Mouse (Mus musculus): ENCODE measurements around the gene Samd1. TPM values are rescaled to one million over a fixed set of nuclear protein-coding genes. Genes with fewer than 3 reads are reported as not detected.

Samd1 gene
- polyA plus RNA-seq, 1 experiment from 2014 or later: 10.2 TPM

DNA sequence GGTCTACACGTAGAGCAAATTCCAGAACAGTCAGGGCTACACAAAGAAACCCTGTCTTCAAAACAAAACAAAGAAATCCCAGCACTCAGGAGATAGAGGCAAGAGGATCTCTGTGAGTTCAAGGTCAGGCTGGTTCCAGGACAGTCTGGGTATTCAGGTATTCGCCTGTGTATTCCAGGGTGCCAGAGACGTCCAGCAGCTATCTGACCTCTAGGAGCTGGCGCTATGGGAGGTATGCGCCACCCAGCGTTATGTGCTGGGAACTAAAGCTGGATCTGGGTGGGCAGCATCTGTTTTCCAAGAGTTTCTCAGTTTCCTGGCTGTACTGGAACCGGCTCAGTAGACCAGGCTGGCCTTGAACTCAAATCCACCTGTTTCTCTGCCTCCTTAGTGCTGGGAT lies 10.9 kb downstream of the Samd1 start:
- peaks cover 47% of the 10 kb centered on the region for H3K27me3 ChIP-seq (ENCODE audit: poor library complexity, severe bottlenecking)
- no peaks in the 10 kb centered on the region for H3K36me3 ChIP-seq (replicated peaks)
- DNase-seq (ENCODE audit: extremely low spot score, low spot score): no peak
- peaks cover 54% of the 10 kb centered on the region for H3K4me1 ChIP-seq
- H3K4me3 ChIP-seq: no peak overlapping the region
- H3K27ac ChIP-seq: no peak overlapping the region
- H3K9me3 ChIP-seq: no peaks in the 10 kb centered on the region
- WGBS: 29% methylated on average over 7 of the region's 7 CpGs

- Histone ChIP-seq H3K27ac (no peak overlapping the region), H3K36me3 (replicated peaks) (no peaks in the 10 kb centered on the region), H3K9me3 (no peaks in the 10 kb centered on the region), H3K4me1 (peaks cover 41% of the 10 kb centered on the region), H3K4me3 (peak overlapping the region; percentile 58; the same call in 1 of the 2 replicates), H3K27me3 (ENCODE audit: poor library complexity, severe bottlenecking) (peaks cover 54% of the 10 kb centered on the region)
- 2% methylated on average over 11 of the region's 11 CpGs for WGBS
- DNase-seq (ENCODE audit: extremely low spot score, low spot score): peak; percentile 86
Observed at GRCm38 (mm10) chr8:84009876-84010275, 12.4 kb downstream of the Samd1 start.

- Histone ChIP-seq H3K4me3 (peak overlapping the region; percentile 58), H3K4me1 (peaks cover 36% of the 10 kb centered on the region), H3K36me3 (replicated peaks) (no peaks in the 10 kb centered on the region), H3K9me3 (no peaks in the 10 kb centered on the region), H3K27ac (peak overlapping the region; percentile 62), H3K27me3 (ENCODE audit: poor library complexity, severe bottlenecking) (peaks cover 55% of the 10 kb centered on the region)
- DNase-seq (ENCODE audit: extremely low spot score, low spot score): peak; percentile 78
- WGBS: 2% methylated on average over 83 of the region's 83 CpGs
Observed at GRCm38 (mm10) chr8:84010625-84011611, 13.4 kb downstream of the Samd1 start.

GRCm38 (mm10) chr8:84011705-84012498 lies 14.4 kb downstream of the Samd1 start, which contains the start of gene 2210011C24Rik:
Gene 2210011C24Rik, minus strand, starts transcription at chr8:84012171.
- Histone ChIP-seq H3K4me3 (peak within 1 kb of the TSS; percentile 58), H3K27ac (peak within 1 kb of the TSS; percentile 62), H3K9me3 (no peaks in the 10 kb centered on the region), H3K36me3 (replicated peaks) (no peaks in the 10 kb centered on the region), H3K27me3 (ENCODE audit: poor library complexity, severe bottlenecking) (peaks cover 55% of the 10 kb centered on the region), H3K4me1 (peaks cover 36% of the 10 kb centered on the region)
- peak; percentile 54 for DNase-seq (ENCODE audit: extremely low spot score, low spot score)
- under 1% methylated on average over 45 of the region's 45 CpGs for WGBS

DNA sequence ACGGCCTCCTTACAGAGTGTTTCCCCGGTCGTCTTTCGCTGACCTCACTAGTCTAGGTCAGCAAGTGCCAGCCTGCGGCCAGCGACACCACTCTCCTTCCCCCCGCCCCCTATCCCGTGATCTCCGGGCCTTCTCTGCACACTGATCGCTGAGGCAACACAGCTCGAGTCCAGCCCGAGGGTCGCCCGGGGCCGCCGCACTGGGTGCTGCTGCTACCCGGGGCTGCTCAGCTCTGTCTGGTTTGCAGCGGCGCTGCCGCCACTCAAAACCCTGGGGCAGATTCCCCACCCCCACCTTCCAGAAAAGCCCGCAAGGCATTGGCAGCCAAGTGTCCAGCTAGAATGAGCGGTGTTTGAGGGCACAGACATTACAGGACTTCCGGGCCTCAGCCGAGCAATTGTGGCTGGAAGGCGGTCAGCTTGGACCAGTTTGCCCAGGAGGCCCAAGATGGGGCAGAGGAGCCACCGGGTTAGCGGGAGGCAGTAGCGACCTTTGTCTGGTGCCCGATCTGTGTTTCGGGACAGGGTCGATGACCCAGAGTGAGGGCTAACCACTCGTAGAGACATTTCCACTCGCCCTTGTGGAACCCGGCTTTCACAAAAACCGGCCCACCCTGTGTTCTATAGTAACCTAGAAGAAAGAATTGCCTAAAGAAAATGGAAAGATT lies 15.2 kb downstream of the Samd1 start:
- H3K9me3 ChIP-seq: no peaks in the 10 kb centered on the region
- H3K36me3 ChIP-seq (replicated peaks): no peaks in the 10 kb centered on the region
- peak; percentile 50 for DNase-seq (ENCODE audit: extremely low spot score, low spot score)
- H3K27me3 ChIP-seq (ENCODE audit: poor library complexity, severe bottlenecking): peaks cover 55% of the 10 kb centered on the region
- H3K27ac ChIP-seq: 0 out of 2 replicates have a peak overlapping the region, but pooled peaks have one; percentile 26
- 2% methylated on average over 35 of the region's 35 CpGs for WGBS
- peak overlapping the region; percentile 58 for H3K4me3 ChIP-seq
- peaks cover 36% of the 10 kb centered on the region for H3K4me1 ChIP-seq

GRCm38 (mm10) chr8:84015833-84016232 lies 18.4 kb downstream of the Samd1 start:
- 91% methylated on average over 5 of the region's 5 CpGs for WGBS
- Histone ChIP-seq H3K27me3 (ENCODE audit: poor library complexity, severe bottlenecking) (peaks cover 66% of the 10 kb centered on the region), H3K36me3 (replicated peaks) (no peaks in the 10 kb centered on the region), H3K9me3 (no peaks in the 10 kb centered on the region), H3K4me3 (no peak overlapping the region), H3K4me1 (peaks cover 25% of the 10 kb centered on the region), H3K27ac (no peak overlapping the region)
- no peak for DNase-seq (ENCODE audit: extremely low spot score, low spot score)

DNA sequence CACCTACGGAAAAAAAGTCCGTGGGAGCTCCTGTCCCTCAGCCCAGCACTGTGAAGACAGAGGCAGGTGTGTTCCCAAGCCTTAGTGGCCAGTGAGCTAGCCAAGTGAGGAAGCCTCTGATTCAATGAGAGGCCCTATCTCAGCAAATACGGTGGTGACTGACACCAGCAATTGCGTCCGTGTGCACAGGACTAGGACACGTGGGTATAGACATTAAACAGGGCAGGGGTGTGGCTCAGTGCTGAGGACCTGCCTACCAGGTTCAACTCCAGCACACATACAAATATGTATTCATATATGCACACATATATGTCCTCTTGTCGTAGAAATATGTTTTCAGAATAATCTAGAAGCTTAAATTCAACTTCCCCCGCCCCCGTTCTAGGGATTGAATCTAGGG lies 22.3 kb downstream of the Samd1 start:
- no peak for DNase-seq (ENCODE audit: extremely low spot score, low spot score)
- WGBS: 88% methylated on average over 9 of the region's 9 CpGs
- Histone ChIP-seq H3K27me3 (ENCODE audit: poor library complexity, severe bottlenecking) (peaks cover 66% of the 10 kb centered on the region), H3K36me3 (replicated peaks) (no peaks in the 10 kb centered on the region), H3K4me3 (no peak overlapping the region), H3K27ac (no peak overlapping the region), H3K4me1 (peaks cover 32% of the 10 kb centered on the region), H3K9me3 (no peaks in the 10 kb centered on the region)

- peaks cover 41% of the 10 kb centered on the region for H3K4me1 ChIP-seq
- no peaks in the 10 kb centered on the region for H3K9me3 ChIP-seq
- H3K36me3 ChIP-seq (replicated peaks): no peaks in the 10 kb centered on the region
- peak within 1 kb of the TSS; percentile 62; the same call in 1 of the 2 replicates for H3K27ac ChIP-seq
- H3K27me3 ChIP-seq (ENCODE audit: poor library complexity, severe bottlenecking): peaks cover 78% of the 10 kb centered on the region
- no peak for DNase-seq (ENCODE audit: extremely low spot score, low spot score)
- peak within 1 kb of the TSS; percentile 27 for H3K4me3 ChIP-seq
- 11% methylated on average over 18 of the region's 18 CpGs for WGBS
Observed at GRCm38 (mm10) chr8:84021096-84021495, 23.6 kb downstream of the Samd1 start, which contains the start of gene Palm3. Gene Palm3, plus strand, starts transcription at chr8:84021471.

DNA sequence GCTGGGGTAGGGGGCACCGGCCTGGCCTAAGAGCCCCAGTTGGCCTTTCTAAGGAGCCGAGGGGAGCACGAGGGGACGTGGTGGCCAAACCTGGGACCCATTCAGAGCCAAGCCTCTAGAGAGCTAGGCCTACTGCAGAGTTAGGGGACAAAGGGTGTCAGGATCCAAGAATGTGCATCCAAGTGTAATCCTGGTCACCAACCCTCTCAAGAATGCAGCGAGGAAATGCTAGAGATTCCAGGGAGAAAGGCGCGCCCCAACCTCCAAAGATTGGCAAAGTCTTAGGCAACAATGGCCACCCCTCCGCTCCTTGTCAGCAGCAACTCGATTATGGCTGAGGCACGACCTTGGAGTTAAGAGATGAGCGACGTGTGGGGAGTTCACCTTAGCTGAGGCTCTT lies 24.1 kb downstream of the Samd1 start:
- no peaks in the 10 kb centered on the region for H3K9me3 ChIP-seq
- WGBS: 49% methylated on average over 12 of the region's 12 CpGs
- H3K27me3 ChIP-seq (ENCODE audit: poor library complexity, severe bottlenecking): peaks cover 82% of the 10 kb centered on the region
- peak overlapping the region; percentile 62; the same call in 1 of the 2 replicates for H3K27ac ChIP-seq
- DNase-seq (ENCODE audit: extremely low spot score, low spot score): no peak
- peak overlapping the region; percentile 27 for H3K4me3 ChIP-seq
- H3K36me3 ChIP-seq (replicated peaks): no peaks in the 10 kb centered on the region
- peaks cover 46% of the 10 kb centered on the region for H3K4me1 ChIP-seq

DNA sequence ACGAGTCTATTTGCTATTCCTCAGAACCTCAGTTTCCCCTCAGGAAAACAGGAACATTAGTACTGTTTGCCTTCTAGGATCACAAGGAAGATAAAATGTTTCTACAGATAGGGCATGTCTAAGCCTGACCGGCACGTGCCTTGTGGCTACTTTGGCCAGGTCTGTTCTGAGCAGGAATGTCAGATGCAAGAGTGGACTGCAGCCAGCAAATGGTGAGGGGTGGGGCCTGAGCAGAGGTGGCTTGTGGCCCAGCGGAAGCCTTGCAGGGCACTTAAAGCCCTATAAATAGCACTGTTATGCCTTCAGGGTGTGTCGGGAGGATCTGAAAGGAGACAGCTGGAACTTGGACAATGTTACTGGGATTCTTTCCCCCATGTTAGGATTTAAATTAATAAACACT lies 25.6 kb downstream of the Samd1 start:
- Histone ChIP-seq H3K9me3 (no peaks in the 10 kb centered on the region), H3K4me3 (no peak overlapping the region), H3K27ac (no peak overlapping the region), H3K36me3 (replicated peaks) (no peaks in the 10 kb centered on the region), H3K4me1 (peaks cover 55% of the 10 kb centered on the region), H3K27me3 (ENCODE audit: poor library complexity, severe bottlenecking) (peaks cover 94% of the 10 kb centered on the region)
- DNase-seq (ENCODE audit: extremely low spot score, low spot score): no peak
- WGBS: 64% methylated on average over 5 of the region's 5 CpGs

GRCm38 (mm10) chr8:84023631-84024030 lies 26.2 kb downstream of the Samd1 start:
- Histone ChIP-seq H3K4me1 (peaks cover 55% of the 10 kb centered on the region), H3K27ac (no peak overlapping the region), H3K4me3 (no peak overlapping the region), H3K27me3 (ENCODE audit: poor library complexity, severe bottlenecking) (peaks cover 95% of the 10 kb centered on the region), H3K36me3 (replicated peaks) (no peaks in the 10 kb centered on the region), H3K9me3 (no peaks in the 10 kb centered on the region)
- no peak for DNase-seq (ENCODE audit: extremely low spot score, low spot score)
- WGBS: 71% methylated on average over 1 of the region's 1 CpGs

GRCm38 (mm10) chr8:84024171-84024570 lies 26.7 kb downstream of the Samd1 start:
- no peaks in the 10 kb centered on the region for H3K36me3 ChIP-seq (replicated peaks)
- no peaks in the 10 kb centered on the region for H3K9me3 ChIP-seq
- peaks cover 55% of the 10 kb centered on the region for H3K4me1 ChIP-seq
- H3K27me3 ChIP-seq (ENCODE audit: poor library complexity, severe bottlenecking): peaks cover 100% of the 10 kb centered on the region
- DNase-seq (ENCODE audit: extremely low spot score, low spot score): peak; percentile 72
- no peak overlapping the region for H3K4me3 ChIP-seq
- H3K27ac ChIP-seq: no peak overlapping the region
- WGBS: 14% methylated on average over 10 of the region's 10 CpGs

Data from forebrain, embryonic 10.5 days (tissue).